Mouse (Mus musculus): ENCODE results near the gene Bmt2. TPM values are rescaled to one million over a fixed set of nuclear protein-coding genes. Genes with fewer than 3 reads are reported as not detected.

Gene Bmt2
- polyA plus RNA-seq (2015; fragmentation: Nextera tagmentation; extraction: Ambion mirVana), result 3.1 and 3.4 TPM in 2 replicates

DNA sequence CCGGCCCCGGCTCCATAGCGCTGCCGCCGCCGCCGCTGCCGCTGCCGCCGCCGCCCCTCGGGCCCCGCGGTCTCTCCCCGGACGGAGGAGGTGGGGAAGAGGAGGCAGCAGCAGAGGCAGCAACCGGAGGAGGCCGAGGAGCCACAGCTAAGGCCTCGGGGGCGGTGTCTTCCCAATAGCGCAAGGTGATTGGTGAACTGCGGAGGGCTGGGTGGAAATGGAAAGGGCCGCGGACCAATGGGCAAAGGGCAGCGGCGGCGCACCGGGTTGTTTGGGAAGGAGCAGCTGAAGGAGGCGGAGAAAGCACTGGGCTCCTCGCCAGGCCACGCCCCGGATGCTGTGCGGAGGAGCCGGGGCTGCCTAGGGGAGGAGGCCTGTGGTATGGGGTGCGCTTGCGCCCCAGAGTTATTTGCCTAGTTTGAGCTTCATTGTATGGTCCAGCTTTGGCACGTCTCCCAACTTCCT is at the start of gene Bmt2:
Gene Bmt2 (minus strand): TSS at position 149 of the 465 bp plus-strand sequence.
- Histone ChIP-seq H3K9me3 (replicated peaks) (no peaks in the 10 kb centered on the region), H3K4me3 (replicated peaks) (peak within 1 kb of the TSS; percentile 90), H3K27ac (replicated peaks) (peak within 1 kb of the TSS; percentile 87), H3K27me3 (no peaks in the 10 kb centered on the region), H3K4me1 (replicated peaks) (peaks cover 11% of the 10 kb centered on the region), H3K4me2 (peak within 1 kb of the TSS; percentile 88), H3K9ac (peak within 1 kb of the TSS; percentile 89), H3K36me3 (replicated peaks) (no peaks in the 10 kb centered on the region)
- peak; percentile 99 for ATAC-seq (ENCODE audit: insufficient read depth)
- WGBS (ENCODE audit: insufficient replicate concordance), result under 1% methylated on average over 37 of the region's 37 CpGs

DNA sequence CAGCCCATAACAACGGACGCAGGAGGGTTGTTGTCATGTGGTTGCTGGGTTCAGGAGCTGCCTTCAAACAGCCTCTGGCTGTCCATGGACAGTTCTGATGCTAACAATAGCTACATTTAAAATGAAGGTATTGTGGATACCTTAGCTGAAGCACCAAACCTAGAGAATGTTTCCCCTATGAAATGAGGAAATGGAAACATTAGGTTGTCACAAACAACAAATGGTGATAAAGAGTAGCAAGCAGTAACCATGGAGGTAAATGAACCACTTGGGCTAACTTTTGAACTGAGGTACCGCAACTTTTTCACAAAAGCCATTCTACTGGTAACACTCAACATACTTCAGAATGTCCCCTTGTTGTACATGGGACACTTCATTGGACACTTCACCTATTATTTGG is 44.4 kb upstream of the Bmt2 start:
- no peaks in the 10 kb centered on the region for H3K27me3 ChIP-seq
- no peak overlapping the region for H3K27ac ChIP-seq (replicated peaks)
- no peaks in the 10 kb centered on the region for H3K9me3 ChIP-seq (replicated peaks)
- ATAC-seq (ENCODE audit: insufficient read depth), result no peak
- WGBS (ENCODE audit: insufficient replicate concordance), result 71% methylated on average over 3 of the region's 3 CpGs
- no peak overlapping the region for H3K4me3 ChIP-seq (replicated peaks)
- no peaks in the 10 kb centered on the region for H3K4me1 ChIP-seq (replicated peaks)
- H3K9ac ChIP-seq, result no peak overlapping the region
- no peak overlapping the region for H3K4me2 ChIP-seq
- no peaks in the 10 kb centered on the region for H3K36me3 ChIP-seq (replicated peaks)

DNA sequence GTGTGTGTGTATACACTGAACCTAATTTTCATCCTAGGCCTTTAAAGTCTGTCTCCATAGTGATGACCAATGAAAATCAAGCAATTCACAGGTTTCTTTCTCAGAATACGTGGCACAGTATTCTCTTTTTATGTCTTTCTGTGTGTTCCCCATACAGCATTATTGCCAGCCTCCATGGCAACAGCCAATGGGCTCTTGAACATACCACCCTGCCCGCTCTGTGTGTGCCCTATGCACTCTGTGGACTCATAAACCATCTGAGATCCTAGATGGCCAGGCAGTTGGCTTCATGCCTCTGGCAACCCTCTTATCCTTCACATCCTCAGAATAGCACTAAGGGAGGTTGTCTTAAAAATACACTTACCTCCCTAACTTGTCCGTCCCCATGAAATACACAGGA is 37.1 kb upstream of the Bmt2 start:
- Histone ChIP-seq H3K4me1 (replicated peaks) (no peaks in the 10 kb centered on the region), H3K4me3 (replicated peaks) (no peak overlapping the region), H3K27ac (replicated peaks) (no peak overlapping the region), H3K9ac (no peak overlapping the region), H3K9me3 (replicated peaks) (no peaks in the 10 kb centered on the region), H3K27me3 (no peaks in the 10 kb centered on the region), H3K36me3 (replicated peaks) (no peaks in the 10 kb centered on the region), H3K4me2 (no peak overlapping the region)
- ATAC-seq (ENCODE audit: insufficient read depth), result no peak
- 51% methylated on average over 3 of the region's 3 CpGs for WGBS (ENCODE audit: insufficient replicate concordance)

DNA sequence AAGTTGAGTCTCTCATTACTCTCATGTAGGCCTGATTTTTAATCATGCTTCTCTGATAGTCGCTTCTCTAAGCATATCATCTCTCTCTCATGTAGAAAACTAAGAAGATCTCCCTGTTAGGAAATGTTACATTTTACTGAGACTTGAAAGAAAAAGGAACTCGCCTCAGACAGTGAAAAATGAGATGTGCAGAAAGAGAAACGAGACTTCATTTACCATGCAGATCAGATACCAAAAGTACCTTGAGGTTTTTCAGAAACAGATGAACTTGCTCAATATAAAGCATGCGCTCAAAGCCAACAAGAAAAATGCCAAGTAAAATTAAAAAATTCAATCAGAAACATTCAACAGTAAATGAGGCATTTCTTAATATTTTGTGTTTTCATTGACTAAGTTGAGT is 19.1 kb upstream of the Bmt2 start:
- no peaks in the 10 kb centered on the region for H3K4me1 ChIP-seq (replicated peaks)
- no peaks in the 10 kb centered on the region for H3K36me3 ChIP-seq (replicated peaks)
- H3K9me3 ChIP-seq (replicated peaks), result no peaks in the 10 kb centered on the region
- H3K9ac ChIP-seq, result no peak overlapping the region
- ATAC-seq (ENCODE audit: insufficient read depth), result no peak
- no peaks in the 10 kb centered on the region for H3K27me3 ChIP-seq
- 44% methylated on average over 4 of the region's 4 CpGs for WGBS (ENCODE audit: insufficient replicate concordance)
- H3K4me2 ChIP-seq, result no peak overlapping the region
- no peak overlapping the region for H3K27ac ChIP-seq (replicated peaks)
- no peak overlapping the region for H3K4me3 ChIP-seq (replicated peaks)

DNA sequence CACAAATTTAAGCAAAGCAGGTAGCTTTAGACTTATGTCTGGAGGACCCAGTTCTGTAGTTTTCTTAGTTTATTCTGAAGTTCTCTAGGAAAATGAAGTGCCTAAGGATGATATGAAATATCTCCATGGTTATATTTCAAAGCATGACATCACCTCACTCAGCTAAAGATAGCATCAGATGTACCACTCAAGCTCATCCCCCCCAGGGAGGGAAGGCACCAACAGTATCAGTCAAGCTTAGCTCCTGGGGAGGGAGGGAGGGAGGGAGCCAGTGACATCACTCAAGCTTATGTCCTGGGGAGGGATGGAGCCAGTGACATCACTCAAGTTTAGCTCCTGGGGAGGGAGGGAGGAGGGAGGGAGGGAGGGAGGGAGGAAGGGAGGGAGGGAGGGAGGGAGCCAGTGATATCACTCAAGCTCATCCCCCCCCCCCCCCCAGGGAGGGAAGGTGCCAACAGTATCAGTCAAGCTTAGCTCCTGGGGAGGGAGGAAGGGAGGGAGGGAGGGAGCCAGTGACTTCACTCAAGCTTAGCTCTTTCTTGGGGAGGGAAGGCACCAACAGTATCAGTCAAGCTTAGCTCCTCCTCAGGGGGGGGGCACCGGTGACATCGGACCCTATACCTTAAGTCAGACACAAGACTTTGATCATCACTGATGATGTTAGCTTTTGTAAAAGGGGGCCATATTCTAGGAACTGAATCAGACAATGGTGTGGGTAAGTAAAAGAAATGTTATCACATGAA is 17.5 kb upstream of the Bmt2 start:
- H3K4me3 ChIP-seq (replicated peaks), result no peak overlapping the region
- no peak overlapping the region for H3K9ac ChIP-seq
- H3K4me1 ChIP-seq (replicated peaks), result no peaks in the 10 kb centered on the region
- H3K9me3 ChIP-seq (replicated peaks), result no peaks in the 10 kb centered on the region
- H3K4me2 ChIP-seq, result no peak overlapping the region
- no peak for ATAC-seq (ENCODE audit: insufficient read depth)
- no peaks in the 10 kb centered on the region for H3K36me3 ChIP-seq (replicated peaks)
- WGBS (ENCODE audit: insufficient replicate concordance), result 70% methylated on average over 2 of the region's 2 CpGs
- no peak overlapping the region for H3K27ac ChIP-seq (replicated peaks)
- H3K27me3 ChIP-seq, result no peaks in the 10 kb centered on the region

DNA sequence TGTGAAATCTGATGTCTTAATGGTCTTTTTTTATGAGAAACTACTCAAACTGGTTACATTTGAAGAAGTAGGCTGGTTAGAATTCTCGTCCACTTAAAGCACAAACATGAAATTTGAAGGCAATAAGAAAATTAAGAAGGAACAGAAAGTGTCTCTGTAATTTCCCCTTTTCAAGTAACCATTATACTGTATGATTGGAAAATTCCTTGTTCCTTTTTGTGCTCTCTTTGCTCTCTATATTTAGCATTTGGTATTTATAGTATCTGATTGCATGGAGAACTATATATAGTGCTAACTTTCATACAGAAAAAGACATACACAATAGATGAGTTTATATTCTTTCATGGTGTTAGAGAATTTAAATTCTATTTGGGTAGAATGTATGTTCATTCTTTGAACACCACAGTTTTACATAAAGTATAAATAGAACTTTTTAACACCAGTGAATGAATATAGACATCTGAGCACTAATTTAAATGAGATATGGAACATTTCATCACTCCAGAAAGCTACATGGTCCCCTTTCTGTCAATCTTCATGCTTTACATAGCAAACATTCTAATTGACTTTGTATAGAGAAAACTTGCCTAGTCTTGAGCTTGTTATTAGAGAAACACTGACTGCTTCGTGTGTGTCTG is 14.0 kb upstream of the Bmt2 start:
- Histone ChIP-seq H3K4me3 (replicated peaks) (no peak overlapping the region), H3K27ac (replicated peaks) (no peak overlapping the region), H3K27me3 (no peaks in the 10 kb centered on the region), H3K4me1 (replicated peaks) (no peaks in the 10 kb centered on the region), H3K4me2 (no peak overlapping the region), H3K36me3 (replicated peaks) (no peaks in the 10 kb centered on the region), H3K9ac (no peak overlapping the region), H3K9me3 (replicated peaks) (no peaks in the 10 kb centered on the region)
- WGBS (ENCODE audit: insufficient replicate concordance), result 46% methylated on average over 2 of the region's 2 CpGs
- ATAC-seq (ENCODE audit: insufficient read depth), result no peak

DNA sequence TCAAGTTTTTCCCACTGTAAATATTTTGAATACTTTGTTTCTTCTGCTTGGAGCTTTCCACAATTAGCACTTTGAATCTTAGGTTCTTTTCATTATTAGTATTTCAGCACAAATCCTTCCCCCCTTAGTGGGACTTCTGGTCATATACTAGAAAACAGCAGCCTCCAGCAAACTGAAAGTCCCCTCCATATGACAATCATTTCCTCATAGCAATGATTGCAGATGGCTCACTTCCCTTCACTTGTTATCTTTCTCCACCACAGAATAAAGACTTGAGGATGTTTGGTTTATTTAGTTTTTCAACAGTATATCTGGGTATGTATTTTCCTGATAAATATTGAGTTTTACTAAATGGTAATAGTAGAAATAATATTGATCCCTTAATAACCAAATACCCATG is 12.6 kb upstream of the Bmt2 start:
- no peak for ATAC-seq (ENCODE audit: insufficient read depth)
- Histone ChIP-seq H3K36me3 (replicated peaks) (no peaks in the 10 kb centered on the region), H3K9ac (no peak overlapping the region), H3K4me2 (no peak overlapping the region), H3K4me1 (replicated peaks) (no peaks in the 10 kb centered on the region), H3K9me3 (replicated peaks) (no peaks in the 10 kb centered on the region), H3K27ac (replicated peaks) (no peak overlapping the region), H3K27me3 (no peaks in the 10 kb centered on the region), H3K4me3 (replicated peaks) (no peak overlapping the region)

DNA sequence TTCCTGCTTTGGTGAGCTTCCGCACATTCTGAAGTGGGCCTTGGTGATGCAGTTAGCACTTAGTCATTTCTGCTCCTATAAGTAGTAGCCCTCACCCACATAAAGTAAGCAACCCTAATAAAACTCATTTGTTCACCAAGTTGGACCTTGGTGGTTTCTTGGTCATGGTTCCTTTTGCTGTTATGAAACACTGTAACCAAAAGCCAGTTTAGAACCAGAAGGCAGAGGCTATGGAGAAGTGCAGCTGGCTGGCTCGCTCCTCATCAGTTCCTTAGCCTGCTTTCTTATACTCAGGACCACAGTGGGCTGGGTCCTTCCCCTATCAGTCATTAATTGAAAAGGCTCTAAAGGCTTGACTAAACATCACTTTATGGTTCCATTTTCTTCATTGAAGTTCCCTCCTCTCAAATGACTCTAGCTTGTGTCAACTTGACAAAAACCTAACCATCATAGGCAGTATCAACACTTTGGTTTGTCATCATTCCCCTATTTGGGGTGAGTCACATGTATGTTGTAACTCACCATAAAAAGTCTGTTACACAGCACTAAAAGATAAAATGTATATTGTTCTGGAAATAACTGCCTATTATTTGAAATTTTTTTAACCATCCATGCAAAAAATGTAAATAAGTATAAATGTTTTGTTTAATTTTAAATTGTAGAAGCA is 6.3 kb upstream of the Bmt2 start:
- ATAC-seq (ENCODE audit: insufficient read depth), result no peak
- H3K27ac ChIP-seq (replicated peaks), result no peak overlapping the region
- WGBS (ENCODE audit: insufficient replicate concordance), result 70% methylated on average over 2 of the region's 2 CpGs

DNA sequence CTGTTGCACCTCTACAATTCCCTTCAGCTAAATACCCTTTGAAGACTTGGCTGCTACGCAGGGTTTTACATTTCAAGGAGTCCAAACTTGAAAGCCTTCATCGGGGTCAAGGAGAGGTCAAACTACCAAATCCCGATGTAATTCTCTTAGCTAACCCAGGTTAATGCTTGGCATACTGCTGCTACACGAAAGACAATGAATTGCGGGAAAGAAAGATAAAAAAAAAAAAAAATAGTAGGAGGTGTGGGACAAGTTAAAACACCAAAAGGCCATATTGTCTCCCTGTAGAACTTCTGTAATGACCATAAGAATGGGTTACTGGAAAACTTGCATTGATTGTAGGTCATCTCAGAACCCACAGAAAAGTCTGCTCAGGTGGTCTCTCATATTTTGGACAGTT is 583 bp upstream of the Bmt2 start:
- peaks cover 11% of the 10 kb centered on the region for H3K4me1 ChIP-seq (replicated peaks)
- H3K36me3 ChIP-seq (replicated peaks), result no peaks in the 10 kb centered on the region
- 27% methylated on average over 5 of the region's 5 CpGs for WGBS (ENCODE audit: insufficient replicate concordance)
- H3K27me3 ChIP-seq, result no peaks in the 10 kb centered on the region
- H3K9me3 ChIP-seq (replicated peaks), result no peaks in the 10 kb centered on the region
- H3K27ac ChIP-seq (replicated peaks), result peak overlapping the region; percentile 53; the same call in 1 of the 2 replicates
- ATAC-seq (ENCODE audit: insufficient read depth), result no peak
- H3K4me2 ChIP-seq, result peak overlapping the region; percentile 88
- H3K9ac ChIP-seq, result peak overlapping the region; percentile 36; the same call in 1 of the 2 replicates
- H3K4me3 ChIP-seq (replicated peaks), result peak overlapping the region; percentile 90

More for the DNA sequence above, 6.3 kb upstream of the Bmt2 start:
- H3K9me3 ChIP-seq (replicated peaks), result no peaks in the 10 kb centered on the region
- no peaks in the 10 kb centered on the region for H3K4me1 ChIP-seq (replicated peaks)
- no peaks in the 10 kb centered on the region for H3K36me3 ChIP-seq (replicated peaks)
- H3K4me3 ChIP-seq (replicated peaks), result no peak overlapping the region
- no peak overlapping the region for H3K9ac ChIP-seq
- no peaks in the 10 kb centered on the region for H3K27me3 ChIP-seq
- H3K4me2 ChIP-seq, result no peak overlapping the region

DNA sequence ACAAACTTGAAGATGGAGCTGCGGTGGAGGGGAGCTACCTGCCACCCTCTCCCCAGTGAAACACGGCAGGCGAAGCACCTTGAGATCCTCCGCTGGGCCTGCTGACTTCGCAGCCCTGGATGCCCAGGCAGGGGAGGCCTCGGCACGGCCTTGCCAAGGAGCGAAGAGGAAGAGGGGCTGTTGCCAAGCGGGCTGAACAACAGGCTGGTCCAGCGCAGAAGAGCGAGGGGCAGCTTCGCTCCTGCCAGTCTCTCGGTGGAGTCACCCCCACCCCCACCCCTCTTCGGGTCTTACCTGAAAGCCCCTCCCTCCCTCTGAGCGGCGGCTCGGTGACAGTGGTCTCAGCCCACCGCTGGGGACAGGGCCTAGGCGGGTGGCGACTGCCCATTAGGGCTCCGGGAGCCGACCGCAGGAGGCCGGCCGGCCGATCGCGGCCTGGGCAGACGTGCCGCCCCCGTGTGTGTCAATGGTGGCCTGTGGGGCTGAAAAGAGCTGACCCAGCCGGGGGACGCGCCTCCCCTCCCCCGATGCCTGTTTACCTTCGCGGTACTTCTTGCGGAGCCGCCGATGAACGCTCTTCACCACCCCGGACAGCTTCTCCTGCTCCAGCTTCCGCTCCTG is 515 bp downstream of the Bmt2 start:
- H3K4me2 ChIP-seq, result peak overlapping the region; percentile 88
- H3K4me3 ChIP-seq (replicated peaks), result peak overlapping the region; percentile 90
- H3K27ac ChIP-seq (replicated peaks), result peak overlapping the region; percentile 87
- H3K4me1 ChIP-seq (replicated peaks), result peaks cover 11% of the 10 kb centered on the region
- under 1% methylated on average over 43 of the region's 43 CpGs for WGBS (ENCODE audit: insufficient replicate concordance)
- peak; percentile 47 for ATAC-seq (ENCODE audit: insufficient read depth)
- H3K36me3 ChIP-seq (replicated peaks), result no peaks in the 10 kb centered on the region
- H3K27me3 ChIP-seq, result no peaks in the 10 kb centered on the region
- H3K9me3 ChIP-seq (replicated peaks), result no peaks in the 10 kb centered on the region
- H3K9ac ChIP-seq, result peak overlapping the region; percentile 89

DNA sequence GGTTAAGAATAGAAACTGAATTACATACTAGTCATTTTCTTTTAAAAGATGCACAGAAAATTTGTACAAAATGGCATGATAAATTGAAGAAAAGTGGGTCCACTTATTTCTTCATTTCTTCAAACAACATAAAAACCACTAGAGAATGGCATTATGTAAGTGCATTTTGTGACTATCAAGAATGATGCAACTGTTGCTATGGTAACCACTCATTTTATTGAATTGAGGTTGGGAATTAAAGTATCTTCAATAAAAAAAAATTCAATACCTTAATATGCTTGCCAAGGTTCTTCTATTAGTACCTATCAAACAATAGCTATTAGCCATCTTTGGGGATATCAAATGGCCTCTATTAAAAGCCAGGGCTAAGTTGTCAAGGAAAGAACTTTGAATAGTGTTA is 1.6 kb downstream of the Bmt2 start:
- H3K36me3 ChIP-seq (replicated peaks), result no peaks in the 10 kb centered on the region
- no peak overlapping the region for H3K9ac ChIP-seq
- no peak overlapping the region for H3K27ac ChIP-seq (replicated peaks)
- no peaks in the 10 kb centered on the region for H3K9me3 ChIP-seq (replicated peaks)
- H3K4me2 ChIP-seq, result peak overlapping the region; percentile 88
- H3K4me1 ChIP-seq (replicated peaks), result peaks cover 11% of the 10 kb centered on the region
- H3K4me3 ChIP-seq (replicated peaks), result no peak overlapping the region
- no peak for ATAC-seq (ENCODE audit: insufficient read depth)
- no peaks in the 10 kb centered on the region for H3K27me3 ChIP-seq

All from liver, embryonic 15.5 days (tissue).